Mouse (Mus musculus) thymus, adult 2 months (tissue): Measurements from ENCODE around the gene Akr1b8. TPM values are rescaled to one million over a fixed set of nuclear protein-coding genes. Genes with fewer than 3 reads are reported as not detected.

ENCODE experiments used
- DNase-seq: peaks from one replicate; pipeline ENCODE4 v3.0.0; 2021
- H3K27ac ChIP-seq: fragments of 200-500 bp; 2 replicates; pipeline ENCODE4 v1.5.1; 2012; ENCODE audit warnings: low read length, control low read depth; ENCODE audit not compliant: control insufficient read depth, insufficient read depth
- H3K27me3 ChIP-seq: fragments of 200-500 bp; 2 replicates; pipeline ENCODE4 v1.6.1; 2012; ENCODE audit warnings: mild to moderate bottlenecking, low read length, moderate library complexity, mixed read lengths; ENCODE audit not compliant: control insufficient read depth, insufficient read depth
- H3K36me3 ChIP-seq: fragments of 200-500 bp; 2 replicates; pipeline ENCODE4 v1.6.1; 2012; ENCODE audit warnings: mild to moderate bottlenecking, low read length, moderate library complexity; ENCODE audit not compliant: control insufficient read depth, insufficient read depth
- H3K4me1 ChIP-seq: fragments of 200-500 bp; replicated peaks from 2 replicates; pipeline ENCODE4 v1.6.1; 2012; ENCODE audit warnings: low read length; ENCODE audit not compliant: control insufficient read depth, insufficient read depth
- H3K4me3 ChIP-seq: fragments of 200-500 bp; 2 replicates; pipeline ENCODE4 v1.5.1; 2012; ENCODE audit warnings: mild to moderate bottlenecking, low read length, control low read depth, moderate library complexity; ENCODE audit not compliant: control insufficient read depth, insufficient read depth
- CTCF ChIP-seq: fragments of 200-500 bp; IDR thresholded peaks from 2 replicates; pipeline ENCODE4 v1.5.1; 2012; ENCODE audit warnings: mild to moderate bottlenecking, control low read depth, low read length, moderate library complexity, borderline replicate concordance; ENCODE audit not compliant: control insufficient read depth, poor library complexity, insufficient read depth; ENCODE audit errors: extremely low read depth
- POLR2A ChIP-seq: fragments of 200-500 bp; IDR thresholded peaks from 2 replicates; pipeline ENCODE4 v1.6.1; 2012; ENCODE audit warnings: mild to moderate bottlenecking, low read length, control low read depth, moderate library complexity; ENCODE audit not compliant: control insufficient read depth, poor library complexity, insufficient read depth; ENCODE audit errors: extremely low read depth
- WGBS: fragments of 180-500 bp; shearing (Covaris S2); methylation state at CpG from one replicate; pipeline ENCODE4 v1.1.7; 2018; 5-methylcytosine and 5-hydroxymethylcytosine counted together
- polyA plus RNA-seq: library from polyadenylated mRNA; depleted of rRNA; stranded (reverse); fragments of >200 nt; gene quantifications from 2 replicates; pipeline ENCODE4 v1.2.3, GENCODE M21; 2012

Akr1b8 gene
- polyA plus RNA-seq, 1 experiment, result 1.4 TPM

DNA sequence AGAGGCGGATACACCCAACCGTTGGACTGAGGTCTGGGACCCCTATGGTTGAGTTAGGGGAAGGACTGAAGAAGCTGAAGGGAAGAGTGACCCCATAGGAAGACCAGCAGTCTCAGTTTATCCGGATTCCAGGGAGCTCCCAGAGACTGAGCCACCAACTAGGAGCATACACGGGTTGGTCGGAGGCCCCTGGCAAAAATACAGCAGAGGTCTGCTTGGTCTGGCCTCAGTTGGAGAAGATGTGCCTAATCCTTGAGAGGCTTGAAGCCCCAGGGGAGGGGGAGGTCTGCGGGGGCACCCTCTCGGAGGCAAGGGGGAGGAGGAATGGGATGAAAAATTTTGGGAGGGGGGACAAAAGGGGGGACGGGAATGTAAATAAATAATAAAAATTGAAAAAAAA, 29.5 kb downstream of the Akr1b8 start:
- TF ChIP-seq POLR2A, result no peak
- TF ChIP-seq CTCF, result no peak
- Histone ChIP-seq H3K36me3 (peaks cover 6% of the 10 kb centered on the region; the same call in 1 of the 2 replicates), H3K27ac (no peak overlapping the region), H3K4me1 (peaks cover 10% of the 10 kb centered on the region), H3K4me3 (no peak overlapping the region), H3K27me3 (no peaks in the 10 kb centered on the region)
- DNase-seq, result no peak
- WGBS, result 91% methylated on average over 8 of the region's 8 CpGs

DNA sequence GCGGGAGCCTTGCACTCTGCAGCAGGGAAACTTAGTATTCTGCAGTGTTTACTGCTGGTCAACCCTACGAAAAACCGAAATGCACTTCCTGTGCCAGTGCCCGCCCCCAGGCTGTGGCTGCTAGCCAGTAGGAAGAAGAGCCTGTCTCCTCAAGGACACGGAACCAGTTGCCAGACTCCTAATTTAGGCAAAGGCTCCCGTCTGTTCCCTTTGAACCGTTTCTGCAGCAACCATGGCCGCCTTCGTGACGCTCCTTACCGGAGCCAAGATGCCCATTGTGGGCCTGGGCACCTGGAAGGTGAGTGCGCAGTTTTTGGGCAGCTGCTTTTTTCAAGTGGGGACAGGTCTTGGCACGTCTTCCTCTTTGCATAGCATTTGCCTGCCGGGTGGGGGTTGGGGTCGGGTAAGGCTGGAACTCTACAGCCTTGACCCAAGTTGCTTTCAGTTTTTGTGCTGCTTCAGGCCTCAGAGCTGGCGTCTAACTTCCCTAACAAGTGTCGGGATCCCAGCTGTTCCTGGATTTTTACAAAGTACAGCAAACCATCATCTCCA, 30.3 kb downstream of the Akr1b8 start, which contains the start of gene Akr1b10:
Gene Akr1b10, plus strand, starts transcription at position 109 of the 552 bp plus-strand sequence.
- peak; percentile 73 for DNase-seq
- Histone ChIP-seq H3K4me3 (peak within 1 kb of the TSS; percentile 78), H3K27ac (peak within 1 kb of the TSS; percentile 68), H3K36me3 (peaks cover 14% of the 10 kb centered on the region), H3K4me1 (peaks cover 10% of the 10 kb centered on the region), H3K27me3 (no peaks in the 10 kb centered on the region)
- WGBS, result under 1% methylated on average over 17 of the region's 17 CpGs
- TF ChIP-seq POLR2A, result no peak
- TF ChIP-seq CTCF, result no peak

DNA sequence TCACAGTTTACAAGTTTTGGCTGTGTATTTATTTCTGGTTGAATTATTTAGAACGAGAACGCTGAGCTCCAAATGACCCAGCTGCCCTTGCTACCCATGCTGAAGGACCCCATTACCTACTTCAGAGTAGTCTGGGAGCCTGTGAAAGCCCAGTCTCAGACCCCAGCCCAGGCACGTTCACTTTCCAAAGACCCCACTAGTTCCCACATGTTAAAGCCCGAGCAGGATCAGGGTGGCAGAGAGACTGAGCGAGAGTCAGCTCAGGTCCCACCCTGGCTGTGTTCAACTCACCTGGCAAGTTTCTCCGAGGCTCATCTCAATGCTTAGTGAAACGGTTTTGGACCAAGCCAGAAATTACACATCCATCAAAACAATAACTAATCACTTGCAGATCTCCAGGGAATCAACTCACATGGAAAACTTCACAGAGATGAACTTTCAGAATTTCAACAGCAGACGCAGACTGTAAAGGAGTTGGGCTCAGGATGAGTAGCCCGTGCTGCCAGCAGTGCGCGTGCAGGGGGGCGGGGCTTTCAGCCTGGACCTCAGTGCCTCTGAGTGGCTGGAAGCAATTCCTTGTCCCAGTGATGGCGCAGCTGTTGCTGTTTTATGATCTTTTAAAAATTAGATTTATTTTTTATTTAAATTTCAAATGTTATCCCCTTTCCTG, 30.9 kb downstream of the Akr1b8 start:
- no peak for TF ChIP-seq POLR2A
- TF ChIP-seq CTCF, result no peak
- DNase-seq, result peak; percentile 35
- Histone ChIP-seq H3K27ac (peak overlapping the region; percentile 35), H3K4me3 (peak overlapping the region; percentile 78), H3K36me3 (peaks cover 20% of the 10 kb centered on the region), H3K4me1 (peaks cover 10% of the 10 kb centered on the region), H3K27me3 (no peaks in the 10 kb centered on the region)
- WGBS, result 15% methylated on average over 13 of the region's 13 CpGs

DNA sequence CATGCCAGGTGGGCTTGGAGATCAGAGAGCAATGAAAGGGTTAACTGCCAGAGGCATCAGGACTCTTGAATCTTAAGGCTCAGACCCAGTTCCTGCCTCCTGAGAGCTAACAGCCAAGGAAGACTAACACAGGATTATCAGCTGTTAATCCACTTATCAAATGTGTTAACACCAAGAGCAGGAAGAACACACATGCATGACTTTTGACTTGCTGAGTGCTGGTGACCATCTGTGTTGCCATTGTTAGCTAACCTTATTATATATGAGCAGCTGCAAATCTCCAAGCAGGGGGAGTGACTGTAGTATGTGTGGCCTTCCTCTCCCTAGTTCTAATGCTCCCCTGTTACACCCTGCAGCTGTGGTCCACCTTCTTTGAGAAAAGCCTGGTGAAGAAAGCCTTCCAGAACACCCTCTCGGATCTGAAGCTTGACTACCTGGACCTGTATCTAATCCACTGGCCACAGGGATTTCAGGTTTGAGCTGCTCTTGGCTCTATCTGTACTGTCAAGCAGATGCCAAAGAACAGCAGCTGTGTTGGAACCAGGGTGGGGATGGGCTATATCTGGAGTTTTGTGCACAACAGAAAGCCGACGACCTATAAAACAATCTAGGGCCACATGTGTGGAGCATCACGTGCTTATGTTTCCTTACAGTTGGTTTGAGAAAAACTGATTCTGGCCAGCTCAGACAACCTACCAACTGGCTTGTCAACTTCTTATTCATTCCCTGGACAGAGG, 34.7 kb downstream of the Akr1b8 start:
- H3K4me1 ChIP-seq, result peaks cover 3% of the 10 kb centered on the region; the same call in 1 of the 2 replicates
- H3K36me3 ChIP-seq, result peaks cover 57% of the 10 kb centered on the region
- TF ChIP-seq POLR2A (no peak), CTCF (no peak)
- no peak overlapping the region for H3K27ac ChIP-seq
- no peak overlapping the region for H3K4me3 ChIP-seq
- H3K27me3 ChIP-seq, result no peaks in the 10 kb centered on the region
- WGBS, result 99% methylated on average over 4 of the region's 4 CpGs
- no peak for DNase-seq

DNA sequence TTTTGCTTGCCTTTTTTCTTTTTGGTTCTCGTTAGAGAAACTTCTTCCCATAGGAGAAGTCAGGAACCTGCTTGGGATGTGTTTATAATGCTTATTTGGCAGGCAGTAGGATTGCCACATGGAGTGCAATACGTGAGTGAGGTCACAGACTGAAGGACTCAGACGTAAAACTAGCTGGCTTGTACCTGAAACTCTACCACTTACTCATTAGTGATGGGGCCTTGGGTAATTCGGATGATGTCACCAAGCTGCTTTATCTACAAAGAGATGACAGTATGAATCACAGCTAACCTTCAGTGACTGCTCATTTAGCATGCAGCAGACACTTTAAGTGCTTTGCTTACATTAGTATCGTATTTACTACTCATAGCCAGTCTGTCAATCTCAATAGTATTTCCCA, 42.0 kb downstream of the Akr1b8 start:
- peaks cover 52% of the 10 kb centered on the region for H3K36me3 ChIP-seq
- no peaks in the 10 kb centered on the region for H3K27me3 ChIP-seq
- no peak for TF ChIP-seq CTCF
- no peak for TF ChIP-seq POLR2A
- DNase-seq, result no peak
- H3K27ac ChIP-seq, result no peak overlapping the region
- no peak overlapping the region for H3K4me3 ChIP-seq
- no peaks in the 10 kb centered on the region for H3K4me1 ChIP-seq
- 96% methylated on average over 5 of the region's 5 CpGs for WGBS

DNA sequence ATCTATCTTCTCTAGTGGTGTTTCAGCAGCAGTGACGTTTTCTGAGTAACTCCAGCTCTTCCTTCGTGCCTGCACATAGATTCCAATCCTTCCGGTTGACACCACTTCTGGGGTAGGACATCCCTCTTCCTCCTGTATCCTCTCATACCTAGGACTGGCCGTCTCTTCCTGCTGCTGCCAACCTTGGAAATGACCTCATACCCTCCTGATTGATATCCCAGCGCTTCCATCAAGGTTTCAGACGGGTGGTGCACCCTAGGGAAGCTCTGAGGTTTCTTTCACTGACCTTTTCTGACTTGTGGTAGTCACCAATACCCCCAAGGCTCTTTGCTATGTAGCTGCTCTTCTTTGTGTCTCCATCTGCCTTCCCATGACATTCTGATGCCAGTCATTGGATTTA, 44.5 kb downstream of the Akr1b8 start:
- H3K36me3 ChIP-seq, result peaks cover 27% of the 10 kb centered on the region
- 96% methylated on average over 6 of the region's 6 CpGs for WGBS
- H3K4me1 ChIP-seq, result no peaks in the 10 kb centered on the region
- H3K27ac ChIP-seq, result no peak overlapping the region
- no peaks in the 10 kb centered on the region for H3K27me3 ChIP-seq
- H3K4me3 ChIP-seq, result no peak overlapping the region
- DNase-seq, result no peak
- TF ChIP-seq CTCF, result no peak
- TF ChIP-seq POLR2A, result no peak
